Mouse (Mus musculus) heart, postnatal 25 days (tissue): ENCODE measurements around the gene Arid3a. TPM values are rescaled to one million over a fixed set of nuclear protein-coding genes. Genes with fewer than 3 reads are reported as not detected.

Source experiments
- total RNA-seq, 2 experiments: library from RNA; stranded (reverse); gene quantifications; 2 replicates each; pipeline ENCODE4 v1.2.3; 2021

Arid3a gene
- total RNA-seq, 2 experiments from 2014 or later, result 1.9 to 2.0 TPM

Other genes starting within 250 kb of the Arid3a start
- gene Cdc34, start 244.8 kb upstream of the Arid3a start, total RNA-seq, result 100 to 1,000 TPM; 183 to 190 TPM
- 1 to 10 TPM; 6.0 to 7.2 TPM for gene Gzmm, start 238.0 kb upstream of the Arid3a start, total RNA-seq
- gene Bsg, start 222.6 kb upstream of the Arid3a start, total RNA-seq, result 1,000 to 10,000 TPM; 1,236 to 1,242 TPM
- 10 to 100 TPM; 26.0 to 28.5 TPM for gene Hcn2, start 210.4 kb upstream of the Arid3a start, total RNA-seq
- gene Polrmt, start 180.5 kb upstream of the Arid3a start, total RNA-seq, result 10 to 100 TPM; 37.0 to 38.6 TPM
- not detected for gene Fgf22, start 172.0 kb upstream of the Arid3a start, total RNA-seq
- gene Rnf126, start 160.1 kb upstream of the Arid3a start, total RNA-seq, result 10 to 100 TPM; 21.2 to 22.8 TPM
- gene Fstl3, start 149.8 kb upstream of the Arid3a start, total RNA-seq, result 1 to 10 TPM; 2.9 to 4.2 TPM
- not detected for gene Prss57, start 136.1 kb upstream of the Arid3a start, total RNA-seq
- gene Palm, start 133.5 kb upstream of the Arid3a start, total RNA-seq, result 10 to 100 TPM; 70.3 to 77.3 TPM
- gene Misp, start 106.1 kb upstream of the Arid3a start, total RNA-seq, result under 1 TPM; 0.59 to 0.70 TPM
- gene Ptbp1, start 72.6 kb upstream of the Arid3a start, total RNA-seq, result 10 to 100 TPM; 54.6 to 59.3 TPM
- under 1 TPM in 1 of 2 experiments, not detected in 1; 0.44 TPM for gene Prtn3, start 52.6 kb upstream of the Arid3a start, total RNA-seq
- not detected for gene Plppr3, start 52.4 kb upstream of the Arid3a start, total RNA-seq
- gene Elane, start 40.8 kb upstream of the Arid3a start, total RNA-seq, result not detected
- gene Cfd, start 36.2 kb upstream of the Arid3a start, total RNA-seq, result 10 to 100 TPM; 11.1 to 61.8 TPM
- 10 to 100 TPM; 49.2 to 50.7 TPM for gene Med16, start 18.1 kb upstream of the Arid3a start, total RNA-seq
- gene Gm26602, start 16.2 kb upstream of the Arid3a start, total RNA-seq, result not detected
- gene Kiss1r, start 10.1 kb upstream of the Arid3a start, total RNA-seq, result under 1 TPM; 0.14 to 0.18 TPM
- gene R3hdm4, start 5.8 kb upstream of the Arid3a start, total RNA-seq, result 10 to 100 TPM; 81.1 to 82.9 TPM
- gene Wdr18, start 33.1 kb downstream of the Arid3a start, total RNA-seq, result 10 to 100 TPM; 20.5 to 30.1 TPM
- gene Grin3b, start 43.7 kb downstream of the Arid3a start, total RNA-seq, result under 1 TPM; 0.14 to 0.21 TPM
- gene Tmem259, start 57.3 kb downstream of the Arid3a start, total RNA-seq, result 100 to 1,000 TPM; 110 to 115 TPM
- gene Cnn2, start 61.5 kb downstream of the Arid3a start, total RNA-seq, result 10 to 100 TPM; 35.9 to 36.6 TPM
- gene Abca7, start 69.5 kb downstream of the Arid3a start, total RNA-seq, result 1 to 10 TPM; 6.5 to 6.7 TPM
- 1 to 10 TPM; 4.7 to 4.9 TPM for gene Arhgap45, start 89.6 kb downstream of the Arid3a start, total RNA-seq
- gene Polr2e, start 112.8 kb downstream of the Arid3a start, total RNA-seq, result 10 to 100 TPM; 79.3 to 81.2 TPM
- gene Gpx4, start 120.1 kb downstream of the Arid3a start, total RNA-seq, result 100 to 1,000 TPM; 691 to 812 TPM
- 10 to 100 TPM; 11.0 to 11.6 TPM for gene Sbno2, start 178.5 kb downstream of the Arid3a start, total RNA-seq
- gene Stk11, start 188.8 kb downstream of the Arid3a start, total RNA-seq, result 100 to 1,000 TPM; 133 to 138 TPM
- 1,000 to 10,000 TPM; 1,252 to 1,264 TPM for gene Atp5d, start 211.6 kb downstream of the Arid3a start, total RNA-seq
- 1 to 10 TPM; 2.4 to 3.1 TPM for gene Cbarp, start 213.8 kb downstream of the Arid3a start, total RNA-seq
- 100 to 1,000 TPM in 1 of 2 experiments, 10 to 100 TPM in 1; 92.1 to 120 TPM for gene Midn, start 221.2 kb downstream of the Arid3a start, total RNA-seq
- gene Cirbp, start 238.9 kb downstream of the Arid3a start, total RNA-seq, result 10 to 100 TPM; 31.7 to 43.1 TPM
- gene 1600002K03Rik, start 245.9 kb downstream of the Arid3a start, total RNA-seq, result 1 to 10 TPM; 4.2 to 5.2 TPM